Mouse (Mus musculus): ENCODE data around the gene Sema4g.

DNA sequence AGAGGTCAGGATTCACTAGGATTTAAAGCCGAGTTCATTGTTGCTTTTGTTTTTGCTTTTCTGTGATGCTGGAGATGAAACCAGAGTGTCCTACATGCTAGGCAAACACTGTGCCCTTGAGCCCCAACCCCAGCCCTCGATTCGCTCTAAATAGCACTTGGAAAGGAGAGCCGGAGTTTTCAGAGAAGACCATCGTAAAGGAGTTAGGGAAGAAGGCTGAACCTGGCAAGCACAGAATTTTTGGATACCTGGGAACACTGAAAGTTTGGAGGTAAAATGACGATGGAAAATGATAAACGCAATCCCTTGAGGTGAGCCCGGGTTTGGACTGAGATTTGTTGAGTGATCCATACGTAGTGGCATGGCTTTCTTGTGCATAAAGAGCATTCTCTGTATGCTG, 580 bp upstream of the Sema4g start:
- TF ChIP-seq POLR2A (IDR thresholded peaks at IDR 0.05; ENCODE audit: low read depth, low read length): no peak
- TF ChIP-seq CTCF (conservative IDR thresholded peaks at IDR 0.05; ENCODE audit: insufficient read depth, insufficient read length, low read depth, low read length): no peak

Data from kidney, adult 2 months (tissue).